Mouse (Mus musculus) hindbrain, embryonic 11.5 days (tissue): ENCODE measurements around the gene Uqcc3. TPM values are rescaled to one million over a fixed set of nuclear protein-coding genes. Genes with fewer than 3 reads are reported as not detected.
"Not testable (repeated sequence)": the region's sequence is repeated elsewhere in the genome, so short reads cannot be mapped to it uniquely, and the experiment has no call there.

ENCODE experiments used
- ATAC-seq: fragments of 200-750 bp; cut with Nextera tagmentation; 2 replicates; pipeline ENCODE4 v1.8.0; 2017; ENCODE audit warnings: mild to moderate bottlenecking, moderate TSS enrichment, moderate library complexity; ENCODE audit not compliant: low FRiP score
- DNase-seq: peaks from one replicate; pipeline ENCODE4 v3.0.0-alpha.2; 2015; ENCODE audit warnings: low spot score
- H3K27ac ChIP-seq: fragments of 300-500 bp; sonication (generic); 2 replicates; pipeline ENCODE4 v1.5.1; 2014; ENCODE audit warnings: mild to moderate bottlenecking, low read depth, low read length
- H3K27me3 ChIP-seq: fragments of 300-500 bp; sonication (generic); 2 replicates; pipeline ENCODE4 v1.6.1; 2014; ENCODE audit warnings: mild to moderate bottlenecking, low read length, moderate library complexity, mixed read lengths; ENCODE audit not compliant: control insufficient read depth, insufficient read depth
- H3K36me3 ChIP-seq: fragments of 300-500 bp; sonication (generic); 2 replicates; pipeline ENCODE4 v1.6.1; 2014; ENCODE audit warnings: mild to moderate bottlenecking, low read length, moderate library complexity, mixed read lengths; ENCODE audit not compliant: control insufficient read depth, insufficient read depth
- H3K4me1 ChIP-seq: fragments of 300-500 bp; sonication (generic); replicated peaks from 2 replicates; pipeline ENCODE4 v1.6.1; 2014; ENCODE audit warnings: low read length, mixed read lengths; ENCODE audit not compliant: control insufficient read depth, insufficient read depth
- H3K4me2 ChIP-seq: fragments of 300-500 bp; sonication (generic); replicated peaks from 2 replicates; pipeline ENCODE4 v1.6.1; 2014; ENCODE audit warnings: mild to moderate bottlenecking, low read depth, low read length
- H3K4me3 ChIP-seq: fragments of 300-500 bp; sonication (generic); 2 replicates; pipeline ENCODE4 v1.5.1; 2014; ENCODE audit warnings: low read depth, low read length
- H3K9ac ChIP-seq: fragments of 300-500 bp; sonication (generic); 2 replicates; pipeline ENCODE4 v1.6.1; 2014; ENCODE audit warnings: low read depth, low read length
- H3K9me3 ChIP-seq: fragments of 300-500 bp; sonication (generic); 2 replicates; pipeline ENCODE4 v1.6.1; 2016; ENCODE audit warnings: low read length; ENCODE audit not compliant: control insufficient read depth
- WGBS: fragments of 180-500 bp; shearing (Covaris S2); extraction: QIAGEN DNeasy Blood & Tissue Kit; methylation state at CpG from one replicate; pipeline ENCODE4 v1.1.7; 2014; 5-methylcytosine and 5-hydroxymethylcytosine counted together
- polyA plus RNA-seq: library from polyadenylated mRNA; unstranded; fragments of >200 nt; fragmentation: Nextera tagmentation; extraction: Ambion mirVana; gene quantifications from 2 replicates; pipeline ENCODE4 v1.2.1, GENCODE M21; 2014

Uqcc3 gene
- polyA plus RNA-seq, 1 experiment from 2014 or later: 56.1 TPM

DNA sequence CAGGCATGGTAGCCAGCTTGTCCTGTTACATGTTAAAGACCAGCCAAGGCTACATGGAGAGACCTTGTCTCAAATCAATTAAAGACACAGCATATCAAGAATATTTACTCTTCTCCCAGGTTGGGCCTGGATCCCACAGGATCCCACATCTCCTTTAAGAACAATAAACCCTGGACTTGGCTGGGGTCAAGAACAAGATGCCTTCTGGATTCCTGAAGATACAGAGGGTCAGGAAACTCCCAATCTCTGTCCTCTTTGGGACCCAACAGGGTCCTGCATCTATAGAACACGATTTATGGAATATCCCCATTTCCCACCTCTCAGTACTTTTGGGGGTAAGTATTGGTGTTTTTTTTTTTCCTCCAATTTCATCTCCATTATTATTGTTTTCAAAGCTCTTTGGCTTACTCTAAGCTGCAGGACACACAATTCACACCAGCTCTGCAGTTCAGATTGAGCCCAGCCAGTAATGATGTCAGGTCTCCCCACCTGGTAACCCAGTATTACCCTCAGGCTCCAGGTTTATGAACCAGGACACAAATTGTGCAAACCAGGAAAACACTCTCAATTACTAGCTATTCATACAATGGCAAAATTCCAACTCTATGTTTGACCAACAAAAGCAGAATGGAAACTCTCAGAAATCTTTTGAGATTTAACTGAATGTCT lies 6.3 kb upstream of the Uqcc3 start:
- H3K9me3 ChIP-seq: no peaks in the 10 kb centered on the region
- no peak for ATAC-seq
- 48% methylated on average over 1 of the region's 1 CpGs for WGBS
- H3K27me3 ChIP-seq: no peaks in the 10 kb centered on the region
- DNase-seq: no peak
- no peak overlapping the region for H3K4me3 ChIP-seq
- H3K9ac ChIP-seq: peak overlapping the region; percentile 83; the same call in 1 of the 2 replicates
- no peaks in the 10 kb centered on the region for H3K36me3 ChIP-seq
- H3K4me1 ChIP-seq: peaks cover 3% of the 10 kb centered on the region
- H3K4me2 ChIP-seq: peak overlapping the region; percentile 47; the same call in 1 of the 2 replicates
- H3K27ac ChIP-seq: no peak overlapping the region

DNA sequence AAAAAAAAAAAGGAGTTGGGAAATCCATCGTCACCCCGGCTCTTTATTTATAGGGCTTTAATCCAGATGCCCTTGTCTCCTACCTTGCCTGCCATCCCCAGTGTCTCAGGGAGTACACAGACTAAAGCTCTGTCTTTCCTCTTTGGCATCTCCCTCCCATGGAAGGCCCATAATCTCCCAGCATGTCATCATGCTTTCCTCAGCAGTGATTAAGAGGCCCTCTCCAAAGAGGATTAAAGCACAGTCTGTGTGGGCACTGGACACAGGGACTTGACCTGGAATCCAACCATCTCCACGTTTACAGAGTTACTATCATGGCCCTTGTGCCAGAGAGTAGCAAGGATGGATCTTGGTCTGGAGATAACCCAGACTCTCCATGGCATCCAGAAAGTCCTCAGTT lies 2.9 kb upstream of the Uqcc3 start, which contains the start of the genes Lbhd1 and Gm49403:
Gene Lbhd1, plus strand, starts transcription at position 117 of the 400 bp plus-strand sequence.
Gene Gm49403, plus strand, starts transcription at position 315 of the 400 bp plus-strand sequence.
- DNase-seq (no peak), ATAC-seq (no peak)
- Histone ChIP-seq H3K9ac (no peak within 1 kb of the TSS), H3K27me3 (no peaks in the 10 kb centered on the region), H3K4me1 (peaks cover 3% of the 10 kb centered on the region), H3K4me3 (no peak within 1 kb of the TSS), H3K36me3 (no peaks in the 10 kb centered on the region), H3K4me2 (no peak within 1 kb of the TSS), H3K9me3 (no peaks in the 10 kb centered on the region), H3K27ac (no peak within 1 kb of the TSS)
- WGBS: 89% methylated on average over 3 of the region's 3 CpGs

DNA sequence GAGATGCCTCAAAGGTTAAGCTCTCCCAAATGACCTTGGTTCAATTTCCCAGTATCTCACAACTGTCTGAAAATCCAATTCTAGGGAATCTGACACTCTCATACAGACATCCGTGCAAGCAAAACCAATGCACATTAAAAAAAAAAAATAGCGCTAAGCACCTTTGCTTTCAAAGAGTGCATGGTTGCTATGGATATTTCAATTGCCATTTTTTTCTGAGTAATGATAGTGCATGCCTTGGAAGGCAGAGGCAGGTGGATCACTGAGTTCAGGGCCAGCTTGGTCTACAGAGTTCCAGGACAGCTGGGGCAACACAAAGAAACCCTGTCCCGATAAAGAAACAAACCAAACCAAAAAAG lies 290 bp upstream of the Uqcc3 start:
- Histone ChIP-seq H3K4me2 (peak overlapping the region; percentile 83), H3K4me1 (no peaks in the 10 kb centered on the region), H3K9me3 (no peaks in the 10 kb centered on the region), H3K4me3 (peak overlapping the region; percentile 82), H3K36me3 (no peaks in the 10 kb centered on the region), H3K27me3 (no peaks in the 10 kb centered on the region), H3K27ac (no peak overlapping the region), H3K9ac (0 out of 2 replicates have a peak overlapping the region, but pooled peaks have one; percentile 91)
- ATAC-seq (peak; percentile 14; the same call in 1 of the 2 replicates), DNase-seq (no peak)
- 23% methylated on average over 3 of the region's 3 CpGs for WGBS

DNA sequence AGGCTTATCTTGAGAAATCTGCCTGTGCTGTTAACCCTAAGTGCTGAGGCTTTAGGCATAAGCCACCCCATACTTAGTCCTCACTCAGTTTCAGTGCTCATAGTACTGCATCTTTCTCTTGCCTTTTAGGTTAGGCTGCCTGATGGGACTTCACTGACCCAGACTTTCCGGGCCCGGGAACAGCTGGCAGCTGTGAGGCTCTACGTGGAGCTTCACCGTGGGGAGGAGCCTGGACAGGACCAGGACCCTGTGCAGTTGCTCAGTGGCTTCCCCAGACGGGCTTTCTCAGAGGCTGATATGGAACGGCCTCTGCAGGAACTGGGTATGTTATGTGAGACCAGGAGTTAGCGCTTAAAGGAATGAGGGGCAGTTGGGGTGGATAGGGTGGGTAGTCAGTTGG lies 5.7 kb downstream of the Uqcc3 start:
- Histone ChIP-seq H3K9me3 (no peaks in the 10 kb centered on the region), H3K27me3 (no peaks in the 10 kb centered on the region), H3K4me3 (no peak overlapping the region), H3K9ac (no peak overlapping the region), H3K4me2 (no peak overlapping the region), H3K27ac (no peak overlapping the region), H3K4me1 (peaks cover 3% of the 10 kb centered on the region), H3K36me3 (no peaks in the 10 kb centered on the region)
- no peak for ATAC-seq
- 95% methylated on average over 7 of the region's 7 CpGs for WGBS
- no peak for DNase-seq

DNA sequence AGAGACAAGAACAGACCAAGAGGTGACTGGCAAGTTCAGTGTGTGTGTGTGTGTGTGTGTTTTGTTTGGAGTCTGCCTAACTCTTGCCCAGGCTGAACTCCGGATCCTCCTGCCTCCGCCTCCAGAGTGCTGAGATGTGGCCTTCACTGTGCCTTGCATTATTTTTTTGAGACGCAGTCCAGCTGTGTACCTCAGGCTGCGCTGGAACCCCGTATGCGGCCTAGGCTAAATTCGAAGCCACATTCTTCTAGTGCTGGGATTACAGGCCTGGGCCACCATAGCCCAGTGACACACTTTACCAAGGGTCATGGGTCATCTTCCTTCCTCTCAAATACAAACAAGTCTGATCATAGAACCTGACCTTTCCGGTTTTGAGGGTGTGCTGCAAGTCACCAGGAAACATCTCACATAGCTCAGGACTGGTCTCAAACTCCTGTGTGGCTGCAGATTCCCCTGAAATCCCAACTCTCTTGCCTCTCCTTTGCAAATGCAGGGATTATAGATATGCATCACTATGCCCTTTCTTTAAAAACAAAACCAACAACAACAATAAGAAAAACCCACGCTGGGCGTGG lies 8.4 kb downstream of the Uqcc3 start:
- Histone ChIP-seq H3K9ac (peak overlapping the region; percentile 90), H3K27me3 (no peaks in the 10 kb centered on the region), H3K9me3 (no peaks in the 10 kb centered on the region), H3K36me3 (no peaks in the 10 kb centered on the region), H3K4me2 (peak overlapping the region; percentile 89), H3K4me1 (peaks cover 3% of the 10 kb centered on the region), H3K27ac (no peak overlapping the region), H3K4me3 (peak overlapping the region; percentile 55)
- WGBS: 77% methylated on average over 10 of the region's 10 CpGs
- no peak for DNase-seq
- no peak for ATAC-seq

DNA sequence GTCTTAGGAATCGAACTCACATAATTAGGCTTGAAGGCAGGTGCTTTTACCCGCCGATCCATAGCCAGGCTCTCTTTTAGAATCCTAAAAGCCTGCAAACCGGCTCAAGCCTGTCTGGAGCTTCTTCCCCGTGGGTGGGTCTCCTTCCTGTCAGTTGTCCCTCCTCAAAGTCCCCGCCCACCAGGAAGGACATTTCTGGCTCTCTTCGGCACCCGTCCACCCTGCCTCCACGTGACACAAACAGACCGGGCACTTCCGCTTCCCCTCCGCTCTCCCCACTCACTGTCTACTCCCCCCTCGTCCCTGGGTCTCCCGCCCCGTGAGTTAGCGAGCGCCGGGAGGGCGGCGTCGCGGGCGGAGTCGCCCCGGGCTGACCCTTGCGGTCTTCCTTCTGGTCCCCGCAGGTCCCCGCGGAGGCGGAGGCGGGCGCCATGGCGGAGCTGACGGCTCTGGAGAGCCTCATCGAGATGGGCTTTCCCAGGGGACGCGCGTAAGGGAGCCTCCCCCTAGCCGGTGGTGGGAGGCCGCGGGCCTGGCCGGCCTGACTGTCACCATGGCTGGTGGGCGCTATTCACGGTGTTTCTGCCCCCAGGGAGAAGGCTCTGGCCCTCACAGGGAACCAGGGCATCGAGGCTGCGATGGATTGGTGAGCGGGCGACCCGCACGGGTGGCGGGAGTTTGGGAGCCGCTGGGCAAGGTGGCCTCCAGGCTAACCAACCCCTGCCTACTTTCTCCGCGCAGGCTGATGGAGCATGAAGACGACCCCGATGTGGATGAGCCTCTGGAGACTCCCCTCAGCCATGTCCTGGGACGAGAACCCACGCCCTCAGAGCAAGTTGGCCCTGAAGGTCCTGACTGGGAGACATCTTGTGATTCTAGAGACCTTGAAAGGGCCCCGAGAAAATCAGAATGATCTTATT lies 9.2 kb downstream of the Uqcc3 start, which contains the start of gene Ubxn1:
Gene Ubxn1, plus strand, starts transcription at position 230 of the 920 bp plus-strand sequence.
- 2% methylated on average over 59 of the region's 59 CpGs for WGBS

DNA sequence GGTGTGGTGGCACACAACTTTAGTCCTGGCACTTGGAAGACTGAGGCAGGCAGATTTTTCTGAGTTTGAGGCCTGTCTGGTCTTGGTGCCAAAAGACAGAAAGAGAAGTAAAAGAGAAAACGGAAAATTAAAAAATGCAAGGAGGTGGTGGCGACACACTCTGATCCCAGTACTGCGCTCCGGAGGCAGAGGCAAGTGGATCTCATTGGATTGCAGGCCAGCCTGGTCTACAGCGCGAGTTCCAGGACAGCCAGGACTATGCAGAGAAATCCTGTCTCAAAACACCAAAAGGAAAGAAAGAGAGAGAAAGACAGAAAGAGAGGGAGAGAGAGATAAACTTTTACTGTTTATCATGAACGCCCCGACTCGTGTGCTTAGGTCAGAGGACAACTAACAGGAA lies 9.9 kb downstream of the Uqcc3 start:
- Histone ChIP-seq H3K27me3 (no peaks in the 10 kb centered on the region), H3K4me2 (peak overlapping the region; percentile 89; the same call in 1 of the 2 replicates), H3K4me1 (peaks cover 3% of the 10 kb centered on the region), H3K36me3 (no peaks in the 10 kb centered on the region), H3K9me3 (no peaks in the 10 kb centered on the region), H3K4me3 (peak overlapping the region; percentile 55), H3K27ac (no peak overlapping the region), H3K9ac (peak overlapping the region; percentile 35; the same call in 1 of the 2 replicates)
- ATAC-seq (peak; percentile 65), DNase-seq (no peak)
- WGBS: 63% methylated on average over 9 of the region's 9 CpGs

More for the DNA sequence above, 9.2 kb downstream of the Uqcc3 start, which contains the start of gene Ubxn1:
- Histone ChIP-seq H3K4me3 (peak within 1 kb of the TSS; percentile 55), H3K4me2 (peak within 1 kb of the TSS; percentile 89), H3K9ac (peak within 1 kb of the TSS; percentile 90), H3K4me1 (peaks cover 3% of the 10 kb centered on the region), H3K27ac (peak within 1 kb of the TSS; percentile 24), H3K9me3 (no peaks in the 10 kb centered on the region), H3K36me3 (no peaks in the 10 kb centered on the region), H3K27me3 (no peaks in the 10 kb centered on the region)
- DNase-seq: peak; percentile 95
- peak; percentile 99 for ATAC-seq

DNA sequence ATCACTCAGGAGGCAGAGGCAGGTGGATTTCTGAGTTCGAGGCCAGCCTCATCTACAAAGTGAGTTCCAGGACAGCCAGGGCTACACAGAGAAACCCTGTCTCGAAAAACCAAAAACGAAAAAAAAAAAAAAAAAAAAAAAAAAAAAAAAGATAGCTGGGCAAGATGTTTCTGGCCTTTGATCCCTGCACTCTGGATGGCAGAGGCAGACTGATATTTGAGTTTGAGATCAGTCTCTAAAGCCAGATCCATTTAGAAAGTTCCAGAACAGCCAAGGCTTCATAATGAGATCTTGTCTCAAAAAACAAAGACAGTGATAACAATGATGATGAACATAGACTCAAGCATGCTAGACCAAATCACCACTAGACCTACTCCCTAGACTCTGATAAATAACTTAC lies 10.3 kb downstream of the Uqcc3 start:
- 83% methylated on average over 3 of the region's 3 CpGs for WGBS
- not testable (repeated sequence) for H3K27me3 ChIP-seq, H3K4me1 ChIP-seq, H3K4me2 ChIP-seq, ATAC-seq, DNase-seq, H3K9me3 ChIP-seq, H3K36me3 ChIP-seq, H3K9ac ChIP-seq, H3K27ac ChIP-seq
- peak overlapping the region; percentile 55; the same call in 1 of the 2 replicates for H3K4me3 ChIP-seq
